ENCODE assay signal across 12 mouse cellular contexts in the genomic region with DNA sequence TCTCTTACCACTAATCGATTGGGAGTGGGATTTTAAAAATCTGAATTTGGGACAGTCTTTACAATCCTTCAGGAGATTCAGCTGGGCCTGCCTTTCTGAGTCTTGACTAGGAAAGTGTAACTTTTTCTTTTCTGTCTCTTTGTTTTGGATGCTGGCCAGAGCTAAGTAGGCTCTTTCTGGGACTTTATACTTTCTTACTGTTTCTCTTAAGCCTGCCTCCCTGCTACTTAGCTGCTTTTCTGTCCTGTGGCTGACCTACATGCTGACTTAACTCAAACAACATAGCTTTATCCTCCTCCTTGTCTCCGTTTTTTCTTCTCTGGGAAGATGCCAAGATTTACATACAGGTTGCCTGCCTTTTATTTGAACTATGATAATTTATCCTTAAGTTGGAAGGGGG. TPM values are rescaled to one million over a fixed set of nuclear protein-coding genes. Genes with fewer than 3 reads are reported as not detected.
A peak's percentile ranks its signal among the peaks of the same experiment; 100 is the strongest.
DNase-seq lines count a peak whose midpoint lies in the region; ATAC-seq and TF ChIP-seq lines count a peak whose summit lies in the region.
"Had no signal": no experiment of that assay in that cellular context is flagged by ENCODE, and none has a peak within 500 bp of the region (broad histone marks: within the 10 kb centered on the region; RNA-seq: fewer than 3 reads in every experiment).

No protein-coding gene starts in this region.

- no peak overlapping the region; the same call in 1 of the 2 replicates for H3K4me2 ChIP-seq in heart, embryonic 13.5 days
- H3K4me2 ChIP-seq in lung, embryonic 14.5 days, result no peak overlapping the region; the same call in 1 of the 2 replicates
- no peak overlapping the region for H3K4me2 ChIP-seq in intestine, embryonic 15.5 days (replicated peaks)
- no peak overlapping the region for H3K4me2 ChIP-seq in stomach, embryonic 16.5 days (ENCODE audit: low read depth, low read length)

- peaks cover 4% of the 10 kb centered on the region; the same call in 1 of the 2 replicates for H3K36me3 ChIP-seq in heart, embryonic 13.5 days
- H3K36me3 ChIP-seq in lung, embryonic 14.5 days (ENCODE audit: insufficient read depth), result 0 out of 2 replicates have a peak, but pooled peaks cover under 1% of the 10 kb centered on the region
- no peaks in the 10 kb centered on the region for H3K36me3 ChIP-seq in intestine, embryonic 15.5 days
- no peaks in the 10 kb centered on the region for H3K36me3 ChIP-seq in stomach, embryonic 16.5 days (ENCODE audit: control insufficient read depth, insufficient read depth, low read length)

- ATAC-seq in heart, embryonic 13.5 days (ENCODE audit: extremely low read depth, insufficient number of reproducible peaks, low FRiP score, low TSS enrichment), result no peak
- peak; percentile 70 for ATAC-seq in lung, embryonic 14.5 days (ENCODE audit: insufficient read depth)
- no peak for ATAC-seq in intestine, embryonic 15.5 days
- 0 out of 2 replicates have a peak, but pooled peaks have one; percentile 58 for ATAC-seq in stomach, embryonic 16.5 days (ENCODE audit: insufficient read depth, low FRiP score)

- H3K27me3 ChIP-seq in heart, embryonic 13.5 days (replicated peaks), result no peaks in the 10 kb centered on the region
- no peaks in the 10 kb centered on the region for H3K27me3 ChIP-seq in lung, embryonic 14.5 days (ENCODE audit: insufficient read depth, low read length)
- H3K27me3 ChIP-seq in intestine, embryonic 15.5 days (replicated peaks), result no peaks in the 10 kb centered on the region
- no peaks in the 10 kb centered on the region for H3K27me3 ChIP-seq in stomach, embryonic 16.5 days (ENCODE audit: control insufficient read depth, insufficient read depth, low read length)

- 52% methylated on average over 2 of the region's 2 CpGs for WGBS in heart, embryonic 13.5 days
- 39% methylated on average over 2 of the region's 2 CpGs for WGBS in lung, embryonic 14.5 days
- 43% methylated on average over 2 of the region's 2 CpGs for WGBS in intestine, embryonic 15.5 days
- 32% methylated on average over 2 of the region's 2 CpGs for WGBS in stomach, embryonic 16.5 days

- intact Hi-C loops in heart, postnatal 10 days (cut with DNase I), result no loop called here

- no peak for DNase-seq in heart, postnatal 10 days
- DNase-seq in lung, embryonic 14.5 days, result peak; percentile 76
- DNase-seq in lung, postnatal 10 days, result no peak
- DNase-seq in retina, postnatal 1 day, result no peak
- no peak for DNase-seq in cerebellum, postnatal 14 days
- DNase-seq: adrenal gland, postnatal 25 days; cerebellum, adult 11-12 months; heart, postnatal 14 days; liver, postnatal 0 days had no signal

- peak overlapping the region; percentile 71 for H3K27ac ChIP-seq in heart, embryonic 13.5 days (replicated peaks)
- peak overlapping the region; percentile 52 for H3K27ac ChIP-seq in lung, embryonic 14.5 days (ENCODE audit: low read depth)
- H3K27ac ChIP-seq in intestine, embryonic 15.5 days, result peak overlapping the region; percentile 40; the same call in 1 of the 2 replicates
- H3K27ac ChIP-seq in stomach, embryonic 16.5 days (ENCODE audit: low read length), result peak overlapping the region; percentile 60

- peaks cover 62% of the 10 kb centered on the region for H3K4me1 ChIP-seq in heart, embryonic 13.5 days
- H3K4me1 ChIP-seq in lung, embryonic 14.5 days (ENCODE audit: insufficient read depth), result peaks cover 16% of the 10 kb centered on the region
- H3K4me1 ChIP-seq in intestine, embryonic 15.5 days (replicated peaks), result peaks cover 16% of the 10 kb centered on the region
- peaks cover 28% of the 10 kb centered on the region for H3K4me1 ChIP-seq in stomach, embryonic 16.5 days (ENCODE audit: control insufficient read depth, insufficient read depth, low read length)

- no peak for TF ChIP-seq CTCF in lung, embryonic 14.5 days (IDR thresholded peaks at IDR 0.05; ENCODE audit: low read depth)

- H3K9ac ChIP-seq in heart, embryonic 13.5 days, result peak overlapping the region; percentile 34
- H3K9ac ChIP-seq in lung, embryonic 14.5 days, result no peak overlapping the region
- no peak overlapping the region for H3K9ac ChIP-seq in intestine, embryonic 15.5 days
- H3K9ac ChIP-seq in stomach, embryonic 16.5 days (ENCODE audit: low read length), result no peak overlapping the region
- H3K9ac ChIP-seq: liver, postnatal 0 days had no signal

- H3K4me3 ChIP-seq in heart, embryonic 13.5 days, result no peak overlapping the region
- H3K4me3 ChIP-seq in lung, embryonic 14.5 days (ENCODE audit: low read depth, low read length), result no peak overlapping the region
- no peak overlapping the region for H3K4me3 ChIP-seq in intestine, embryonic 15.5 days (replicated peaks)
- no peak overlapping the region for H3K4me3 ChIP-seq in stomach, embryonic 16.5 days (replicated peaks; ENCODE audit: low read length)

- no peaks in the 10 kb centered on the region for H3K9me3 ChIP-seq in heart, embryonic 13.5 days
- H3K9me3 ChIP-seq in lung, embryonic 14.5 days (ENCODE audit: low read depth, low read length), result no peaks in the 10 kb centered on the region
- no peaks in the 10 kb centered on the region for H3K9me3 ChIP-seq in intestine, embryonic 15.5 days
- H3K9me3 ChIP-seq in stomach, embryonic 16.5 days (replicated peaks; ENCODE audit: control insufficient read depth, low read length), result no peaks in the 10 kb centered on the region

RNA-seq across cellular contexts. Expression of a gene that starts 19.0 kb away (rescaled TPM):
- 32.4 and 32.6 TPM in 2 replicates for polyA plus RNA-seq in heart, embryonic 13.5 days (2015; fragmentation: Nextera tagmentation; extraction: Ambion mirVana)
- total RNA-seq in heart, postnatal 10 days (2021), result 10 to 100 TPM; 87.9 to 91.3 TPM
- 69.8 and 76.0 TPM in 2 replicates for polyA plus RNA-seq in lung, embryonic 14.5 days (2014; fragmentation: Nextera tagmentation; extraction: Ambion mirVana)
- 36.9 and 41.3 TPM in 2 replicates for polyA plus RNA-seq in intestine, embryonic 15.5 days (2015; fragmentation: Nextera tagmentation; extraction: Ambion mirVana)
- 32.7 and 39.2 TPM in 2 replicates for polyA plus RNA-seq in stomach, embryonic 16.5 days (2015; fragmentation: Nextera tagmentation; extraction: Ambion mirVana)

Comparison
In these comparisons a context has a peak if more than half of its experiments do, and no peak if none do; other contexts are left out.
1. ATAC-seq: peak in lung, embryonic 14.5 days (single experiment) and stomach, embryonic 16.5 days (single experiment); none in heart, embryonic 13.5 days (single experiment) and intestine, embryonic 15.5 days (single experiment).
2. Peak in every context shown above with its lines, with median percentiles within 50 percentile points of each other: H3K27ac ChIP-seq.